Mouse (Mus musculus): ENCODE measurements around the gene 9030612E09Rik.

- TF ChIP-seq MAFK (IDR thresholded peaks at IDR 0.05; ENCODE audit: insufficient read depth, low read depth, low read length): no peak
- TF ChIP-seq HCFC1 (IDR thresholded peaks at IDR 0.05; ENCODE audit: borderline replicate concordance, insufficient read depth, low read length): no peak
Measured at GRCm38 (mm10) chr10:43166817-43167216, 7.7 kb upstream of the 9030612E09Rik start.

Data from ES-E14 (cell line).